Mouse (Mus musculus): Measurements from ENCODE around the gene Cgnl1.

Gene Cgnl1

DNA sequence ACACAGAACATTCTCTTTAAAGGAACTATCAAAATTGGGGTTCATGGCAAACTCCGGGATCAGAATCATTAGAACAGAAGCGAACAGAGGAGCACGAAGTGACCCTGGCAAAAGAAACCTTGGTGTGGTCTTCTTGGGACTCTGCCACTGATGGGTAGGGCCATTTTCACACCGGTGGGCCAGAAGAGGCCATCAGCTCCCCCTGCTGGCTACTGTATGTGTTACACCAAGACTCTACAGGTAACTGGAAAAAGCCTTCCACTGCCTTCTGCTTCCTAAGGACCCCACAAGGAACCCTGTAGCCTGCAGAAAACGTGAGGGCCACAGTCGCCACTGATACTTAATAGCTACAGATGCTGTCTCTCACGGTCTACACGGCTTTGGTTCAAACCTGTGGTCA lies 154.0 kb downstream of the Cgnl1 start:
- DNase-seq: no peak

DNA sequence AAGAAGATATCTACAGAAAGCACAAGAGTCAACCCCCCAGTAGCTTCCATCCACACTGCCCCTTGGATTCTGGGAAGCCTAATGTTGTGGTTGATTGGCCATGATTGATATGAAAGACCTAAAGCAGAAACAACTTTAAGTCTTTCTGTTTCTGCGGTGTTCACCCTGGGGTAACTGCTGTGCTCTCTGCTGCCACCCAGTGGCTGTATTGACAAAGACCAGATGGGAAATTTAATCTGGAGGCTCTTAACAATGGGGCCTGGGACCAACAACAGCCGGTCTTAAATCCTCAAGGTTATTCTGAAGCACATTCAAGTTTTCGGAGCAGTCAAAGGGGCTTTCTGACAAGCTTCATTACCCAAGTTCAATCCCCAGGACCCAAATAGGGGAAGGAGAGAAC lies 155.2 kb downstream of the Cgnl1 start:
- DNase-seq: peak; percentile 97

DNA sequence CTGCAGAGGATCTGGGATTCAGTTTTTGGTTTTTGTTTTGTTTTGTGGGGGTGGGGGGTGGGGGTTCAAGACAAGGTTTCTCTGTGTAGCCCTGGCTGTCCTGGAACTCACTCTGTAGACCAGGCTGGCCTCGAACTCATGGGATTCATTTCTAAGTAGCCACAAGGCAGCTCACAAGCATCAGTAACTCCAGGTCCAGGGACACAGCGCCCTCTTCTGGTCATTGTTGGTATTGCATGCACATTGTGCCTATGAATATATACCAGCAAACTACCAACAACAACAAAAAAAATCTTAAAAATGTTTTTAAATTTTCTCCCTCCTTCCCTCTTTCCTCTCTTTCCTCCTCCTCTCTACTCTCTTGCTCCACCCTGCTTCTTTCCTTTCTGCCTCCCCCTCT lies 156.8 kb downstream of the Cgnl1 start:
- DNase-seq: no peak

DNA sequence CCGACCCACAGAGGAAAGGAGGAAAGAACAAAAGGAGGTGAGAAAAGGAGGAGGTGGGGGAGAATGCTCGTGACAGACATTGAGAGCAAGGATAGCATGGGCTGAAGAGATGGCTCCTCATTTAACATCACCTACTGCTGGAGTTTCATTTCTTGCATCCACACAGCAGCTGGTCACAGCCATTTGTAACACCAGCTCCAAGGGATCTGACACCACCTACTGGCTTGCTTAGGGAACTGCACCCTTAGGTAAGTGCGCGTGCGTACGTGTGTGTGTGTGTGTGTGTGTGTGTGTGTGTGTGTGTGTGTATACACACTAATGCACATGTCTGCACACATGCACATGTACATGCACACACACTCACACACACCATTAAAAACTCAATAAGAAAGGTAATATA lies 158.4 kb downstream of the Cgnl1 start:
- no peak for DNase-seq

DNA sequence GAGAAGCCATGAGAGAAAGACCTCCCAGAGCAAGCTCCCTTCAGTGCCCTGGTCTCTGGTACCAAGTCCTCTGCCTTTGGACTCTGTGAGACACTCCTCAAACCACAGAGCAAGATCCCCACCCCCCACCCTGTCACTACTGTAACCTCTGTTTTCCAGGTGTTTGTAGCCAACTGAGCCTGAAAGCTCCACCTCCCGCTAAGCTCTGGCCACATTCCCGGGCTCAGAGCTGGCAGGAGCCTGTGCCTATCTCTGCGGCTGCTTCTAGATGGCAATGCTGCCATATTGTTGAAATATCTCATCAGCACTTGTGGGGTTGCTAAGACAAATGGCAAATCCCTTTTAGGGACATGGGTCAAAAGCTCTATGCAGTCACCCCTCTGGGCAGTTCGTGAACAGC lies 159.5 kb downstream of the Cgnl1 start:
- no peak for DNase-seq

DNA sequence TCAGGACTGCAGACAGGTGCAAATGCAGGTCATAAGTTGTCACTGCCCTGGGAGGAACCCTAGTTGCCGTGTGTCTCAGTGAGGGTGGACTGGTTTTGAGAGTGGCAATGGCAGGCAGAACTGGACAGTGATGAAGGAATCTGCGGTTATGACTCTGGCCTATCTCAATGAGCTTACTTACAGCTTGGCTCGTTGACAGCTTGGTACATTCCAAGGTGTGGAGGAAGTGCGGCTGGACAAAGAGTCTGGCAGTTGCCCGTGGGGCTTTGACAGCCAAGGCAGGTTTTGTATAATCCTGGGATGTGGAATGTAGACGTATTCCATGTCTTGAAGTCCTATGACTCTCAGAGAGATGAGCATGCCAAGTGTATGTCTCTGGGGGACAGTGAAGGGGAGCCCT lies 162.4 kb downstream of the Cgnl1 start:
- DNase-seq: no peak

DNA sequence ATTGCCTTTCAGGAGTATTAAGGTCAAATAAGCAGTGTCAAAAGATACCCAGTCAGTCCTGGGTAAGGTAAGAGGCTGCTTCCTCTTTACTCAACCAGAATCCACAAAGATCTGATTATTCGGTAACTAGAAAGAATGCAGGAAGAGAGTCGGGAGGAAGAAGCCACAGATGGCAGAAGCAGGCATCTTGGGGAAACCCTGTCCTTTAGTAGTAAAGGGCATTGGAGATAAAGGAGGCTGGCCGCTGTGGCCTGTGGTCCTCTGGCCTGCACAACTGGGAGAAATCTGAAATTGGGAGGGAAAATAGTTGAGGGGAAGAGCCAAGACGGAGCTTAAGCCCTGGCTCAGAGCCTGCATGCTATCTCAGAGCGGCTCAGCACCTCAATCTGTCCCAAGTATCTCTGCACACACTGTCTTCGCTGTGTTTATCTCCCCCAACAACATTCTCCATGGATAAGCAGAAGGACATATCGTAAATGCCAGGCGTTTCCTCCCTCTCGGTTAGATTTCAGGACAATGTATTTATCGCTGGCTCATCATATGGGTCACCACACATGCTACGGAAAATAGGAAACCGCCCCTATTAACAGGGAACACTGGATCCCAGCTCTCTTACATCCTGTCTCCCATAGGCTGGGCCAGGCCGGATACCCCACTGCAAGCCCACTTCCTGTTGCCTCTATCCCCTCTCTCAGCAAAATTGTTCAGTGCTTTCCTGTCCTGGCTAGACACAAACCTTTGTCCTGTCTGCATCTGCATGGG lies 164.9 kb downstream of the Cgnl1 start:
- DNase-seq: peak; percentile 96

DNA sequence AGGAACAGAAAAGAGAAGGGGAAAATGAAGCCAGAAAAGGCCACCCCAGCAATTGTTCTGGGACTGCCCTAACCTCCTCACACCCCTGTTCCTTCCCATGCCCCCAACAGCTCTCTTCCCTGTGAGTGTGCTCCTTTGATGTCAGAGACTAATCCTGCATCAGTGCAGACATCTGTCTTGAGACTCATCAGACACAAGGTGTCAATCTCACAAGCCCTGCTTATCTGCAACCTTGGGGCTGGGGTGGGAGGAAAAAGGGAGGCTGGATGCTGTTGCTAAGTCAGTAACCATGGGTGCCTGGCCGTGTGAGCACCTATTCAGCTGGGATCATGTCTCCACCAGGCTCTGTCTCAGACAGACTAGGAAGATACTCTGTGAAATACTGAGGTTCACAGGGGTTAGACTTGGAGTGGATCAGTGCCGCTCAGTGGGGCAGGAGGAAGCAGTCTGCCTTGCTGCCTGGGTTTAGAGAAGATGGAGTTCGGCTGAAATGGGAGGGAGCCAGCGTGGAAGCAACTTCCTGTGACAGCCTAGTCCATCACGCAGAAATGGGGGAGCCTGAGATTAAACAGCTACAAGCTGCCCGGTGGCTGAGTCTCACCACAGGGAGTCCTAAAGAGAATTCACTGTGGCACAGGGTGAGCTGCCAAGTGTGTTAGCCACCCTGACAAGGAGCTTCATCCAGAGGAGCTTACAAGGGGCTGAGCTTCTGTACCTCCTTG lies 166.3 kb downstream of the Cgnl1 start:
- DNase-seq: no peak

DNA sequence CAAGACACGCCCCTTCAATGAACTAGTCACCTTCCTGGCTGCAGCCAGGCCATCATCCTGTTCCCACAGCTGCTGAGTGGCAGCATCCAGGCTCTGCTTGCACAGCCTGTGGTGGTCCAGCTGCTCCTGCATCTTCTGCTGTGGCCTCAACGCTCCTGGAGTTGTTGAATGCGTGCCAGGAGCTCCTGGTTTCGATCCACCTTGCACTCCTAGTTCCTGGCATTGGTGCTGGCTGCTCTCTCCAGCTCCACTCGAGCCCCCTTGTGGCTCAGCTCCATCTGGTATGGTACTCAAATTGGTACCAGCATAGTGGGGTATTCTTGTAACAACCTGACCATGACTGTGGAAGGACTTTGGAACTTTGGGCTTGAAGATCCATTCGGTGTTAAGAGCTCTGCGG lies 171.5 kb downstream of the Cgnl1 start:
- DNase-seq: no peak

DNA sequence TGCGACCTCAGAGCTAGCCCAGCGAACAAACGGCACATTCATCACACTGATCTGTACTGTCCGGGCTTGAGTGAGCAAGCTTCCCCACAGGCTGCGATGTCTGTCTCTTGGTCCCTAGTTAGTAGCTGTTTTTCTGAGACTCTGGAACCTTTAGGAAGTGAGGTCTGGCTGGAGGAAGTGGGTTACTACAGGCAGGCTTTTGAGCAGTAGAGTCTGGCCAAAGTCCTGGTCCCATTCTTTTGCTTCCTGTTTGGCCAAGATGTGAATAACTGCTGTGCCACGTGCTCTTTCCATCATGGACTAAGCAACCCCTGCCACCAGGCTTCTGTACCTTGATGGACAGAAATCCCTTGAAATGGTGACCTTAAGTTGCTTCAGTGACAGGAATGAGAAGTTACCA lies 174.5 kb downstream of the Cgnl1 start:
- peak; percentile 96 for DNase-seq

DNA sequence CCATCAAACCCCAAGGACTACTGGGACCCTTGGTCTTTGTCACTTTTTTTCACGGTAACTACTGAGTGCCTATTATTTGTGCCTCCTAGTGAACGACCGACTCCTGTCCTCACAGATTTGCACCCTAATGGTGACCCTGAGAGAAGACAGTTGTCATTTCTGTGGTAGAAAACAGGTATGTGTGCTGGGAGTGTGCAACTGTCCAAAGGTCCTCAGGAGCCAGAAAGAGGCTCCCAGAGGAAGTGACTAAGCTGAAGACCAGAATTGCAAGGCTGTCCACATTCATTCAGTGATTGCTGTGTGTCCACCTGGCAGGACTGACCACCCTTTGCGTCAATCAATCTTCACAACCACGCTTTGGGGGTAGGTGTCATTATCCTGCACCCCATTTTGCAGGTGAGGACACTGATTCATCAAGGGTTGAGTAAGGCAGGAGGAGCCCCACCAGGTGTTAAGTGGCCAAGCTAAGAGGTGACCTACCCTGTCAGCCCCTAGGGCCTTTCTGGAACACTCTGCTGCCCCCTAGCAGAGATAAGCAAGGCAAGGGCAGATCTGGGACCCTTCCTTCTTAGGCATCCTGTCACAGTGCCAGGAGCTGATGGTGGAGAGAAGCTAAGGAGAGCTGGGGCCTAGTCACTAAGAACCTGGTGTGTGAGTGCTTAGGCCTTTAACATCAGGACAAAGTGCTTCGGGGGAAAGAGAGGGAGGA lies 178.7 kb downstream of the Cgnl1 start:
- DNase-seq: no peak

DNA sequence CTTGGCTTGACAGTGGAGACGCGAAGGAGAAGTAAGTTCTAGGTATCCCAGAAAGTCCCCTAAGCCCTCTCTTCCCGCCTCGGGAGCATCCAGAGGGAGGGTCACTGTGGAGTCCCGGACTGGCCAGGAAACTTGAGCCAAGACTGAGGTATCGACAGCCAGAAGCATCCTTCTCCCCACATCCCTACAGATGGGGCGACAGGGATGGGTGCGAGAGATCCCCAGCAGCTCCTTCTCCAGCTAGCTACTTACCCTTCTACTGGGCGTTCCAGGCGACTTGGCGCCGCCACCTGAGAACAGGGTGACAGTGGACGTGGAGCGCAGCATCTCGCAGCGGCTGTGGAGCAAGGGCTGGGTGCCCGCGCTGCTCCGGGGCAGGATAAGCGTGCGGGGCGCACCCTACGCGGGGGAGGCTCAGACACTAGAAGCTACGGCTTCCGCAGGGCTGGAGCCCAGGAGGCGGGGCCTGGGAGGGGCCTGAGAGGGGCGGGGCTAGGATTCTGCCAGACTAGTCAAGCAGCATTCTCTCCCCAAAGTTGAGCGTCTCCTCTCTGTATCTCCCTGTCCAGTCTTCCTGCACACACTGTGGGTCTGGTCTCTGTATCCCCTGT lies 179.4 kb downstream of the Cgnl1 start, which contains the start of gene Myzap:
Gene Myzap, minus strand, starts transcription at position 423 of the 611 bp plus-strand sequence.
- DNase-seq: peak; percentile 99

DNA sequence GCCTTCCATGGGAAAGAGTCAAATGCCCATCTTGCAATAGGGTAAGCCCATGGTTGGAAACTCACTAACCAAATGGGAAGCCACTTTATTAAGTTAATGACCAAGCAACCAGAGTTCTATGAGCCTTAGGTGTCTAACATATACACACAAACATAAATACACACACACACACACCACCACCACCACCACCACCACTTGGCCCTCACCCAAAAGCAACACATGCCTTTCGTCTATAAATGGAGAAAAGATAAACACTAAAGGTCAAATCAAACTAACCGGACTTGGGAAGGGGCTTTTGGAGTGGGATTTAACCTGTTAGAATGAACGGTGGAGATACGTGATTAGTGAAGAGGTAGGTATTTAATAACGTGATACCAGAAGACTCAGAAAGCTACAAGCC lies 180.3 kb downstream of the Cgnl1 start:
- no peak for DNase-seq

DNA sequence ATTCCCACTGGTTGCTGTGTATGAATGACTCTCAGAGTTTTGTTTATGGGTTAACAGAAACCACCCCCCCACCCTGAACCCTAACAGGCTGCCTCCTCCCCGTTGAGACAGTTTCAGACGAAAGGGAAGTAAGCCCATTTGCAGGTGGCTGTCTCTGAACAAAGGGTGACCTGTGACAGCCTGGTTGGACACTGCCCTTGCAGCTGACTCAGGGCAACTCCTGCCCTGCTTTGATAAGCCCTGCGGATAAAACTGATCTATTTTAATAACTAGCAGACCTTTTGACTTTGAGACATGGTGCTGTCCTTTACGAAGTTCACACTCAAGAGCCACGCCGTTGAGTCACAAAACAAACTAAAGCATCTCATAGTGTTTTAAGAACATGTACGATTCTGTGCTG lies 181.6 kb downstream of the Cgnl1 start:
- peak; percentile 96 for DNase-seq

DNA sequence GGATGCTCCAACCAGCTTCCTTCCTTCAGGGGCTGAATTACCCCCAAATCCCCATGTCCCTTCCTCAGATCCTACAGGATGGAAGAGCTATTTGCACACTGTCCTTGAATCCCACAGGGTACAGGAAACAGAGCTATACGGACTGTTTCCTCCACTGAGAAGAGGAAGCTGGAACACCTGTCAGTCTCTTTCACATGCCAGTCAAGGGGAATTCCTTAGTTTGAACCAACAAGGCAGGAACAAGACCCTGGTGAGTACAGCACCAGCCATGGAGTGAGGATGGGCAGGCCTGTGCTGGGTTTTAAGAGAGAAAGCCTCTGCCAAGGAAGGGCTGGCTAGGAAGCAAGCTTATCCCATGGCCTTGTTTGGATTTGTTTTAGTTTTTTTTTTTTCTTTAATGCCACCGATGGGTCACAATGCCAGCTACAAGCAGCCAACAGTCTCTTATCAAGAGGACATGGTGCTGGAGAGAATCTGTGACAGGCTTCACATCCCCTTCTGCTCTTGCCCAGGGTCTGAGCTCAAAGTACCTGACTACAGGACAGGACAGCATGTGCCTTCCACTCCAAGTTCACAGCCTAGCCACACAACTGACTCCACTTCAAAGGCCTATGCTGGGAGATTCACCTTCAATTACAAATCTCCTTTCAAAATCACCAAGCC lies 182.3 kb downstream of the Cgnl1 start:
- peak; percentile 98 for DNase-seq

DNA sequence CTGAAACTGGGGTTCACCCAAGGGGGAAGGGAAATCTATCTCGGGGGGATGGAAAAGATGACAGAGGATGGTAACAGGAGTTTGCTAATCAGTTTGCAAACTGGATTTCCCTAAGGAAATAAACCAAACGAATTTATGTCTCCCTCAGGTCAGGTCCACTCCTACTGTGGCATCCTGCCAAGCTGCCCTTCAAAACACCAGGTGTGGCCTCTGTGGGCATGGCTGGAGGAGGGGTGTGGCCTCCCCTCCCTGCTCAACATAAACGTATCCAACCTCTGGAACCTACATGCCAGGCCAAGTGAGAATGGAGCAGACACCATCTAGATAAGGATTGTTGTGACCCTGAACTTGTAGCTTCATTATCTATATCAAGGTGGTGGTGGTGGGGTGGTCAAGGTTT lies 185.0 kb downstream of the Cgnl1 start:
- DNase-seq: peak; percentile 94

DNA sequence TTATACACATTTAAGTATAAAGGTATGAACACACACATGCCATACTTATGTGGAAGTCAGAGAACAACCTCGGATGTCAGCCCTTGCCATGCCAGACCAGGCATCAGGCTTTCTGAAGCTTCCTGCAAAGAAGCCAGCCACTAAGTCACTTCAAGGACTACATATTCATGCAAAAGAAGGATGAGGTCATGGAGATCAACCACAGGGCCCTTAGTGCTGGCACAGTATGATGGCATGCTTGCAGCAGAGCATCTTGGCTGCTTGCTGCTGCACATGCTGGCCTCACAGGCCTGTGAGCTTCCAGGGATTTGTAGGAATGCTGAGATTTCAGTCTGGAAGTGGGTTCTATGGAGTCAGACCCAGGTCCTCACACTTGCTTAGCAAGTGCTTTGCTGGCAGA lies 188.6 kb downstream of the Cgnl1 start:
- peak; percentile 93 for DNase-seq

DNA sequence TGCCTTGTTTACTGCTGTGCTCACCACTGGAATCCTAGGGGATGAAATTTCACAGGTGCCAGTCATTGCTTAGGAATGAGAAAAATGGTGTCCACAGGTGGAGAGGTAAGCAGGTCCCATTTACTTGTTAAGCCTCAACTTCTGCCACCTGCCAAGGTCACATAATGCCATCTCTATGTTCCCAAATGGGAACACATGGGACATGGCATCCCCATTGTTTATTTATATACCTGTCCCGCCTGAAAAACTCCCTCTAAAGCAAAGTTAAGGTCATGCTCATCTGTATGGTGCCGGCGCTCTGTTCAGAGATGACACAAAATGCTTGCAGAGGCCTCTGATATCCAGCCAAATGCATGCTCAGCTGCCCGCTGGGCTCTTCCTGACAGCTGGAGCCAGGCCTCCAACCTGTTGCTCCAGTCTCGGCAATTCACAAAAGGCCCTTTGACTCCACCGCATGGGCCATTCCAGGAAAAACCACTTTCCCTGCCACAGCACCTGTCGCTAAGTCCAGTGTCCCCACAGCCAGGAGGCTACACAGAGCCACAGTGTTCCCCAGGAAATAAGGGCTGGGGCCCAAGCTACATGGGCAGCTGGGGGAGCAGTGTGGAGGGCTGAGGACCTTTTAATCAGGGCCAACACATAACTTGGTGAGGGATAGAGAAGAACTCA lies 192.4 kb downstream of the Cgnl1 start:
- peak; percentile 93 for DNase-seq
